Mouse (Mus musculus) olfactory bulb, adult 2 months (tissue): ENCODE measurements around the gene Rps6ka5. TPM values are rescaled to one million over a fixed set of nuclear protein-coding genes. Genes with fewer than 3 reads are reported as not detected.

ENCODE experiments used
- H3K27ac ChIP-seq: fragments of 200-500 bp; 2 replicates; pipeline ENCODE4 v1.5.1; 2012; ENCODE audit warnings: low read depth, low read length; ENCODE audit not compliant: insufficient read depth
- H3K4me1 ChIP-seq: fragments of 200-500 bp; 2 replicates; pipeline ENCODE4 v1.6.1; 2012; ENCODE audit warnings: low read length; ENCODE audit not compliant: control insufficient read depth, insufficient read depth
- H3K4me3 ChIP-seq: fragments of 200-500 bp; 2 replicates; pipeline ENCODE4 v1.5.1; 2012; ENCODE audit warnings: mild to moderate bottlenecking, low read depth, low read length, moderate library complexity; ENCODE audit not compliant: insufficient read depth
- CTCF ChIP-seq: fragments of 200-500 bp; IDR thresholded peaks from 2 replicates; pipeline ENCODE4 v1.5.1; 2012; ENCODE audit warnings: low read depth, mild to moderate bottlenecking, low read length, moderate library complexity; ENCODE audit not compliant: insufficient read depth
- POLR2A ChIP-seq: fragments of 200-500 bp; IDR thresholded peaks from 2 replicates; pipeline ENCODE4 v1.6.1; 2012; ENCODE audit warnings: mild to moderate bottlenecking, low read depth, low read length, moderate library complexity; ENCODE audit not compliant: insufficient read depth
- WGBS: fragments of 180-500 bp; shearing (Covaris S2); methylation state at CpG from one replicate; pipeline ENCODE4 v1.1.7; 2018; 5-methylcytosine and 5-hydroxymethylcytosine counted together
- polyA plus RNA-seq: library from polyadenylated mRNA; stranded (reverse); fragments of >200 nt; gene quantifications from 2 replicates; pipeline ENCODE4 v1.2.4, GENCODE M21; 2012; ENCODE audit warnings: low replicate concordance; ENCODE audit not compliant: missing spikeins, insufficient read depth, insufficient read length

Rps6ka5 gene
- polyA plus RNA-seq, 1 experiment = not detected

- no peak overlapping the region for H3K4me3 ChIP-seq
- 81% methylated on average over 3 of the region's 3 CpGs for WGBS
- TF ChIP-seq CTCF (no peak), POLR2A (no peak)
- 0 out of 2 replicates have a peak, but pooled peaks cover 5% of the 10 kb centered on the region for H3K4me1 ChIP-seq
- H3K27ac ChIP-seq = no peak overlapping the region
These were observed 86.1 kb downstream of the Rps6ka5 start for GRCm38 (mm10) chr12:100640726-100641125.

GRCm38 (mm10) chr12:100639680-100640079 lies 87.1 kb downstream of the Rps6ka5 start:
- 25% methylated on average over 7 of the region's 7 CpGs for WGBS
- Histone ChIP-seq H3K27ac (no peak overlapping the region), H3K4me3 (no peak overlapping the region), H3K4me1 (0 out of 2 replicates have a peak, but pooled peaks cover 5% of the 10 kb centered on the region)
- TF ChIP-seq CTCF = peak; percentile 37; the same call in 1 of the 2 replicates
- TF ChIP-seq POLR2A = no peak

- no peak overlapping the region for H3K4me3 ChIP-seq
- no peak for TF ChIP-seq POLR2A
- no peak for TF ChIP-seq CTCF
- 96% methylated on average over 8 of the region's 8 CpGs for WGBS
- 0 out of 2 replicates have a peak, but pooled peaks cover 5% of the 10 kb centered on the region for H3K4me1 ChIP-seq
- no peak overlapping the region for H3K27ac ChIP-seq
These were observed 88.9 kb downstream of the Rps6ka5 start for GRCm38 (mm10) chr12:100637886-100638285.

GRCm38 (mm10) chr12:100636733-100637132 lies 90.0 kb downstream of the Rps6ka5 start:
- H3K27ac ChIP-seq = no peak overlapping the region
- peaks cover 7% of the 10 kb centered on the region; the same call in 1 of the 2 replicates for H3K4me1 ChIP-seq
- 69% methylated on average over 3 of the region's 3 CpGs for WGBS
- no peak overlapping the region for H3K4me3 ChIP-seq
- TF ChIP-seq POLR2A (no peak), CTCF (no peak)

- TF ChIP-seq CTCF (no peak), POLR2A (no peak)
- Histone ChIP-seq H3K4me3 (no peak overlapping the region), H3K27ac (no peak overlapping the region), H3K4me1 (peaks cover 7% of the 10 kb centered on the region; the same call in 1 of the 2 replicates)
- WGBS = 82% methylated on average over 2 of the region's 2 CpGs
These were observed 90.5 kb downstream of the Rps6ka5 start for GRCm38 (mm10) chr12:100636299-100636633.

- H3K4me1 ChIP-seq = peaks cover 7% of the 10 kb centered on the region; the same call in 1 of the 2 replicates
- H3K27ac ChIP-seq = no peak overlapping the region
- 93% methylated on average over 6 of the region's 6 CpGs for WGBS
- H3K4me3 ChIP-seq = no peak overlapping the region
- TF ChIP-seq CTCF = no peak
- TF ChIP-seq POLR2A = no peak
These were observed 91.0 kb downstream of the Rps6ka5 start for GRCm38 (mm10) chr12:100635601-100636298.

- TF ChIP-seq CTCF (no peak), POLR2A (no peak)
- Histone ChIP-seq H3K4me1 (peaks cover 2% of the 10 kb centered on the region; the same call in 1 of the 2 replicates), H3K4me3 (no peak overlapping the region), H3K27ac (no peak overlapping the region)
- WGBS = 61% methylated on average over 3 of the region's 3 CpGs
These were observed 93.6 kb downstream of the Rps6ka5 start for GRCm38 (mm10) chr12:100633231-100633630.

- H3K4me1 ChIP-seq = peaks cover 2% of the 10 kb centered on the region; the same call in 1 of the 2 replicates
These were observed 95.5 kb downstream of the Rps6ka5 start for GRCm38 (mm10) chr12:100631286-100631685.

GRCm38 (mm10) chr12:100629126-100629920 lies 97.5 kb downstream of the Rps6ka5 start:
- H3K4me1 ChIP-seq = peaks cover 2% of the 10 kb centered on the region; the same call in 1 of the 2 replicates
- TF ChIP-seq CTCF = no peak
- TF ChIP-seq POLR2A = no peak
- 84% methylated on average over 6 of the region's 6 CpGs for WGBS
- no peak overlapping the region for H3K4me3 ChIP-seq
- no peak overlapping the region for H3K27ac ChIP-seq

More at GRCm38 (mm10) chr12:100631286-100631685, 95.5 kb downstream of the Rps6ka5 start:
- no peak for TF ChIP-seq CTCF
- TF ChIP-seq POLR2A = no peak
- Histone ChIP-seq H3K4me3 (no peak overlapping the region), H3K27ac (no peak overlapping the region)
- 96% methylated on average over 7 of the region's 7 CpGs for WGBS
